Mouse (Mus musculus) C2C12 (cell line): ENCODE results near the gene Mapk3.

Source experiments
- CTCF ChIP-seq: IDR thresholded peaks from one replicate; pipeline ENCODE4 v1.5.1; 2011; ENCODE audit not compliant: control insufficient read depth, insufficient read depth, insufficient read length
- FOSL1 ChIP-seq: IDR thresholded peaks from one replicate; pipeline ENCODE4 v1.8.0; 2011; ENCODE audit warnings: mild to moderate bottlenecking, low read length; ENCODE audit not compliant: poor library complexity, insufficient read depth, severe bottlenecking
- MAX ChIP-seq: IDR thresholded peaks from one replicate; pipeline ENCODE4 v1.6.1; 2011; ENCODE audit warnings: mild to moderate bottlenecking, control low read depth

DNA sequence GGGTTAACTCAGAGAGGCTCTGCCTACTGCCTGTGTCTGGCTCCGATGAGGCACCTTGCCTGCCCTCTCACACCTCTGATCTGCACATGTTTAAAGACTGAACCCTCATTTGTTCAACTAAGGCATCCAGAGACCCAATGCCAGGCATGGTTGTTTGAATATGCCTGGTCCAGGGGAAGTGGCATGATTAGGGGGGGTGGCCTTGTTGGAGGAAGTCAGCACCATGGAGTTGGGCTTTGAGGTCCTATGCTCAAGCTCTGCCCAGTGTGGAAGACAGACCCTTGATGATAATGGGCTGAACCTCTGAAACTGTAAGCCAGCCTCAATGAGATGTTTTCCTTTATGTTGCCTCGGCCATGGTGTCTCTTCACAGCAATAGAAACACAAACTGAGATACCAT, 13.9 kb downstream of the Mapk3 start:
- no peak for TF ChIP-seq CTCF
- TF ChIP-seq MAX: no peak
- no peak for TF ChIP-seq FOSL1
